Mouse (Mus musculus): ENCODE data around the gene Klhl36. TPM values are rescaled to one million over a fixed set of nuclear protein-coding genes. Genes with fewer than 3 reads are reported as not detected.

Gene Klhl36
- total RNA-seq, 4 experiments from 2014 or later, result 7.4 to 8.6 (median 8.4) TPM

GRCm38 (mm10) chr8:119925428-119925827 lies 63.4 kb downstream of the Klhl36 start:
- no peak for DNase-seq (ENCODE audit: low spot score in 2 of 2)

- no peak for DNase-seq (ENCODE audit: low spot score in 2 of 2)
Measured at GRCm38 (mm10) chr8:119926474-119926873, 64.4 kb downstream of the Klhl36 start.

Other genes starting within 250 kb of the Klhl36 start
- gene Adad2, start 249.5 kb upstream of the Klhl36 start, total RNA-seq (2022), result 1 to 10 TPM in 3 of 4 experiments, under 1 TPM in 1; 0.50 to 1.2 (median 1.2) TPM
- 1 to 10 TPM; 2.5 to 3.3 (median 2.7) TPM for gene Kcng4, start 226.6 kb upstream of the Klhl36 start, total RNA-seq (2022)
- gene Wfdc1, start 195.9 kb upstream of the Klhl36 start, total RNA-seq (2022), result 1 to 10 TPM; 6.0 to 8.4 (median 7.4) TPM
- gene Atp2c2, start 162.3 kb upstream of the Klhl36 start, total RNA-seq (2022), result 1 to 10 TPM; 1.5 to 2.0 (median 1.8) TPM
- 10 to 100 TPM; 12.8 to 14.2 (median 13.6) TPM for gene Tldc1, start 83.8 kb upstream of the Klhl36 start, total RNA-seq (2022)
- 100 to 1,000 TPM in 1 of 4 experiments, 10 to 100 TPM in 3; 52.1 to 105 (median 68.9) TPM for gene Cotl1, start 21.7 kb upstream of the Klhl36 start, total RNA-seq (2022)
- 10 to 100 TPM; 79.8 to 83.3 (median 82.0) TPM for gene Usp10, start 48.1 kb downstream of the Klhl36 start, total RNA-seq (2022)
- 10 to 100 TPM; 10.4 to 20.8 (median 16.4) TPM for gene Gm20388, start 48.6 kb downstream of the Klhl36 start, total RNA-seq (2022)
- 1 to 10 TPM; 2.3 to 2.9 (median 2.5) TPM for gene Crispld2, start 130.2 kb downstream of the Klhl36 start, total RNA-seq (2022)
- gene Zdhhc7, start 239.2 kb downstream of the Klhl36 start, total RNA-seq (2022), result 10 to 100 TPM; 26.3 to 44.6 (median 34.0) TPM